Mouse (Mus musculus) monocyte, adult 2 months (primary cell): Measurements from ENCODE around the gene Fgd1.

ENCODE experiments used
- DNase-seq, 2 experiments: peaks; one replicate each; pipeline ENCODE4 v3.0.0; 2022; ENCODE audit warnings: low spot score in 2 of 2, low read depth in 1 of 2

Gene Fgd1

DNA sequence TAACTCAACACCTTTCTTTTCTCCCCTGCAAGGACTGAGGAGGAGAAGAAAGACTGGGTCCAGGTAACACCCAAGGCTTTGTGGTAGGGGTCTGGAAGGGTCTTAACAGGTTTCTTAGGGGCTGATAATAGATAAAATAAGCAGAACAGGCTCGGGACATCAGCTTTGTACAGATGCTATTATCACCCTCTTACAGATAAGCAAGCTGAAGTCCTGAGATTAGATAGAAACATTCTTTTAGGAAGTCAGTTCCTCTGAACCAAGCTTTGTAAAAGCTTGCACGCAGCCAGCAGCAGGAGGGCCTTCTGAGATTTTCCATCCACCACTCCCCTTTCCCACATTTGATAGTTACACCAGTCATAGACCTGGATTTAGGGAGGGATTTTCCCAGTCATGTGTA is 39.6 kb downstream of the Fgd1 start:
- no peak for DNase-seq

GRCm38 (mm10) chrX:151087418-151087817 is 41.5 kb downstream of the Fgd1 start:
- no peak for DNase-seq

GRCm38 (mm10) chrX:151096171-151097058 is 50.5 kb downstream of the Fgd1 start, which contains the start of gene Tsr2:
Gene Tsr2, minus strand, starts transcription at chrX:151096543.
- DNase-seq: peak in 1 of 2 experiments; percentile 34

DNA sequence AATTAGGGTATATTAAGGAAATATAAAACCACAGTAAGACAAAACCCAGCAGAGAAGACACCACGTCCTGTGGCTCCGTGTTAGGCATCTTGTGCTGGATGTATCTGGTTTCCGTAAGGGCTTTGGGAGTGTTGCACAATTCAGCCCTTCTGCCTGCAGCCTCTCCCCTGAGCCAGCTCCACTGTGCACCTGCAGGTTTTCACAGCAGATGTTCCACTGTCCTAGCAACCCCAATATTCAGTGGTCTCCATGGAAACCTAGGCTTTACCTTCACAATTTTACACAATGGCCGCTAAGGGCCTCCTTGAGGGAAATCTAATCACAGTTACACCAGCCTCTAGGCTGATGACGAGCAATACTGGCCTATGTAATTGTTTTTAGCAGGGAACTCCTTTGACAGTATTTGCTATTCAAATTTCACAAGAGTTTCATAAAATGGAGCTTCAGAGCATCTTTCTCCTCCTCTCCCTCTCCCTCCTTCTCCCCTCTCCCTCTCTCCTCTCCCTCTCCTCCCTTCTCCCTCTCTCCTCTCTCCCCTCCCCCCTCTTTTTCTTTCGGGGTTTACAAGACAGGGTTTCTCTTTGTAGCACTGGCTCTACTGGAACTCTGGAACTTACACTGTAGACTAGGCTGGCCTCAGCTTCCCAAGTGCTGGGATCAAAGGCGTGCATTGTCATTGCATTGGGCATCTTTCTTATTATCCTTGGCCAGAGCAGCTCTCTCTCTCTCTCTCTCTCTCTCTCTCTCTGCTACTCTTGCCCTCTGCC is 61.5 kb downstream of the Fgd1 start:
- no peak for DNase-seq

GRCm38 (mm10) chrX:151116795-151117194 is 70.8 kb downstream of the Fgd1 start:
- no peak for DNase-seq

DNA sequence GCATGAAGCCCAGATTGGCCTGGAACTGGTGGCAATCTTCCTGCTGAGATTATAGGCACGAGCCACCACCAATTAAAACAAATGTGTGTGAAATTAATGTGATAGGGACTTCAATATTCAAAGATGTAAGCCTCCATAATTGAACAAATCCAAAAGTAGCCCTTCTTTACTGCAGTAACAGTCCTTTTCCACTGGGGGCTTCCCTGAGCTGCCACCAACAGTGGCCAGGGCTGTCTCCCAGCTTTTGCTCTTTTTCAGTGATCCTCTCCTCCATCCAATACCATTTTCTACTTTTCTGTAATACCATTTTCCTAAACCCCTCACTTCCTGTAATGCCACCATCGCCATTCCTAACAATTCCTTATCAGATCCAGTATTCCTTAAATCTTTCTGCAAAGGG is 71.5 kb downstream of the Fgd1 start:
- DNase-seq: no peak

- DNase-seq: no peak
These were observed 78.0 kb downstream of the Fgd1 start for GRCm38 (mm10) chrX:151123933-151124332.

DNA sequence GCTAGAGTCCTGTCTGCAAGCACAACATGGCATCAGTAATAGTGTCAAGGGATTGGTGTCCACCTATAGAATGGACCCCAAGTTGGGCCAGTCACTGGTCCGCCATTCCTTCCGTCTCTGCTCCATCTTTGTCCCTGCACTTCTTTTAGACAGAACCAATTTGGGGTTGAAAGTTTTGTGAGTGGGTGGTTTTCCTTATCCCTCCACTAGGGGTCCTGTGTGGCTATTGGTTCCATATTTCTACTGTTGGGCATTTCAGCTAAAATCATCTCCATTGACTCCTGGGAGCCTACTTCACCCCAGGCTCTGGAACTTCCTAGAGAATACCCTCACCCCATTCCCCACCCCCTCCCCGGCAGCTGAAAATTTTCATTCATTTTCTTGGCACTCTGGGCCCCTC is 84.5 kb downstream of the Fgd1 start:
- DNase-seq: no peak

DNA sequence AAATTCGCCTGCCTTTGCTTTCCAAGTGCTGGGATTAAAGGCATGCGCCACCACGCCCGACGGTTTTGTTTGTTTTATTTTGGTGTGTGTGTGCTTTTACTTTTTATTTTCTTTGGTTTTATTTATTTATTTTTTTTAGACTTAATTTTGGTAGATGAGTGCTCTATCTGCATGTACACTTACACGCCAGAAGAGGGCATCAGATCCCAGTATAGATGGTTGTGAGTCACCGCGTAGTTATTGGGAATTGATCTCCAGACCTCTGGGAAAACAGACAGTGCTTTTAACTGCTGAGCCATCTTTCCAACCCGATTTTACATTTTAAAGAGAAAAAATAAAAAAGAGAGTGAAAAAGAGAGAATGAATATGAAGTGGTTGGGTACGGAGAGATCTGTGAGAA is 86.8 kb downstream of the Fgd1 start:
- DNase-seq: no peak
